Mouse (Mus musculus) liver, postnatal 0 days (tissue): ENCODE results near the gene Fam78b. TPM values are rescaled to one million over a fixed set of nuclear protein-coding genes. Genes with fewer than 3 reads are reported as not detected.

ENCODE experiments used
- ATAC-seq: fragments of 200-750 bp; cut with Nextera tagmentation; 2 replicates; pipeline ENCODE4 v1.8.0; 2017; ENCODE audit warnings: mild to moderate bottlenecking, moderate library complexity
- DNase-seq: peaks from one replicate; pipeline ENCODE4 v3.0.0-alpha.2; 2016
- H3K27ac ChIP-seq: fragments of 300-500 bp; sonication (generic); 2 replicates; pipeline ENCODE4 v1.5.1; 2014; ENCODE audit warnings: antibody characterized with exemption, moderate library complexity, mild to moderate bottlenecking, low read depth
- H3K27me3 ChIP-seq: fragments of 300-500 bp; sonication (generic); 2 replicates; pipeline ENCODE4 v1.6.1; 2014; ENCODE audit warnings: low read length, control low read depth, mixed read lengths; ENCODE audit not compliant: insufficient read depth
- H3K36me3 ChIP-seq: fragments of 300-500 bp; sonication (generic); replicated peaks from 2 replicates; pipeline ENCODE4 v1.6.1; 2014; ENCODE audit warnings: mild to moderate bottlenecking, control low read depth, low read length, moderate library complexity, mixed read lengths; ENCODE audit not compliant: insufficient read depth
- H3K4me1 ChIP-seq: fragments of 300-500 bp; sonication (generic); 2 replicates; pipeline ENCODE4 v1.6.1; 2014; ENCODE audit warnings: antibody characterized with exemption, mild to moderate bottlenecking, control low read depth; ENCODE audit not compliant: insufficient read depth
- H3K4me2 ChIP-seq: fragments of 300-500 bp; sonication (generic); 2 replicates; pipeline ENCODE4 v1.6.1; 2014; ENCODE audit warnings: low read depth, mild to moderate bottlenecking, low read length, moderate library complexity, mixed read lengths
- H3K4me3 ChIP-seq: fragments of 300-500 bp; sonication (generic); 2 replicates; pipeline ENCODE4 v1.5.1; 2014; ENCODE audit warnings: low read depth, low read length
- H3K9ac ChIP-seq: fragments of 300-500 bp; sonication (generic); replicated peaks from 2 replicates; pipeline ENCODE4 v1.6.1; 2014; ENCODE audit warnings: mild to moderate bottlenecking, moderate library complexity
- H3K9me3 ChIP-seq: fragments of 300-500 bp; sonication (generic); 2 replicates; pipeline ENCODE4 v1.6.1; 2016; ENCODE audit warnings: mild to moderate bottlenecking, control low read depth, low read length, mixed read lengths
- CTCF ChIP-seq: sonication (generic); IDR thresholded peaks from 2 replicates; pipeline ENCODE4 v1.5.1; 2016; ENCODE audit warnings: antibody characterized with exemption, low read depth
- EP300 ChIP-seq: IDR thresholded peaks from 2 replicates; pipeline ENCODE4 v1.6.1; 2016; ENCODE audit warnings: antibody characterized with exemption, low read depth, mild to moderate bottlenecking
- WGBS: fragments of 180-500 bp; shearing (Covaris S2); extraction: QIAGEN DNeasy Blood & Tissue Kit; methylation state at CpG from one replicate; pipeline ENCODE4 v1.1.7; 2014; ENCODE audit not compliant: insufficient replicate concordance; 5-methylcytosine and 5-hydroxymethylcytosine counted together
- polyA plus RNA-seq: library from polyadenylated mRNA; unstranded; fragments of >200 nt; fragmentation: Nextera tagmentation; extraction: Ambion mirVana; gene quantifications from 2 replicates; pipeline ENCODE4 v1.2.1, GENCODE M21; 2015

Gene Fam78b
- polyA plus RNA-seq, 1 experiment from 2014 or later: 0.07 TPM

- ATAC-seq (no peak), DNase-seq (no peak)
- 0 out of 2 replicates have a peak, but pooled peaks cover 8% of the 10 kb centered on the region for H3K27me3 ChIP-seq
- TF ChIP-seq EP300 (no peak), CTCF (no peak)
- no peak overlapping the region for H3K9ac ChIP-seq
- H3K4me1 ChIP-seq: no peaks in the 10 kb centered on the region; the same call in 1 of the 2 replicates
- H3K27ac ChIP-seq: no peak overlapping the region
- WGBS: 56% methylated on average over 8 of the region's 8 CpGs
- H3K4me2 ChIP-seq: no peak overlapping the region
- H3K9me3 ChIP-seq: no peaks in the 10 kb centered on the region
- no peak overlapping the region for H3K4me3 ChIP-seq
- H3K36me3 ChIP-seq: no peaks in the 10 kb centered on the region
These were observed 5.0 kb upstream of the Fam78b start for GRCm38 (mm10) chr1:166996250-166996649.

DNA sequence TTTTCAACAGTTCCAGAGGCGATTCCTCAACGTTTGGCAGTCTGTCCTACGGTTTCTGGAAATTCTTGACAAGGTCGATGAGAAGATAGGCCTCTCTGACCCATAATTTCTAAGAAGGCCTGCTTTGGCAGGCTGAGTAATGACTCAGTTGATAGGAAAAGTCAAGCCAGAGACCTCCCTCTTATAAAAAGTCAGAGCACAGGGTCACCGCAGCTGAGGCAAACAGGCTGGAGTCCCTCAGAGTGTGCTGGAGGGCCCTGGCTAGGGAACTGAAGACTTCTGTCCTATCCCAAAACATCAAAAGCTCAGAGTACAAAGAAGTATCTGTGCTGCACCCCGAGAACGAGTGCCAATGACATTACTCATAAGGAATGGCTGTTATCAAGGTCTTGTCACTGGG lies 4.4 kb upstream of the Fam78b start:
- no peak overlapping the region for H3K4me2 ChIP-seq
- TF ChIP-seq EP300 (no peak), CTCF (no peak)
- no peak overlapping the region for H3K9ac ChIP-seq
- H3K27ac ChIP-seq: no peak overlapping the region
- no peaks in the 10 kb centered on the region for H3K9me3 ChIP-seq
- DNase-seq (no peak), ATAC-seq (no peak)
- peaks cover 12% of the 10 kb centered on the region for H3K27me3 ChIP-seq
- no peaks in the 10 kb centered on the region for H3K36me3 ChIP-seq
- H3K4me1 ChIP-seq: no peaks in the 10 kb centered on the region; the same call in 1 of the 2 replicates
- no peak overlapping the region for H3K4me3 ChIP-seq
- WGBS: 62% methylated on average over 7 of the region's 7 CpGs

DNA sequence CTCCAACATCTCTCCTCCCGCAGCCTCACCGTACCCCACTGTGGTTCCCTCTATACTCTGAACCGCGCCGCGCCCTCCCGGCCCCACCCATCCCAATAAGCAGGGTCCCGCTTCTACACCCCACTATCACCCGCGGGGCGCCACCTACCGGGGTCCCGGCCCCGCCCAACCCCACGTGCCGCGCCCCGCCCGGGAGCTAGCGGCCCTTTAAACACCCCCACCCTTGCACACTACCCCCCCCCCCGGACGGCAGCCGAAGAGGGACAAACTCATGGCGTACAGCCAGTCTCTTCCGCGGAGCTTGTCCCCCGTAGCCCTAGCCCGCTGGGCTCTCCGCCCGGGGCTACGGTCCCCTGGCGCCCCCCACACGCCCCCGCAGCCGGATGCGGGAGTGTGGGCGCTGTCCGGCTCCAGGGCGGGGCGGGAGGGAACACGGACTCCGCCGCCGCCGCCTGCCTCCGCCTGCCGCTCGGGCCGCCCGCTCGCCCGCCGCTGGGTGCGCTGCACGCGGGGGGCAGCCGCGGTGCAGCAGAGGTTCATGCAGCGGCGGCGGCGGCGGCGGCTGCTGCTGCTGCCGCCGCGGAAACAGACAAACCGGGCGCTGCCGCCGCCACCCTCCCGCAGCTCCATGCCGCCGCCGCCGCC lies 566 bp upstream of the Fam78b start:
- peak; percentile 79 for ATAC-seq
- Histone ChIP-seq H3K4me3 (peak overlapping the region; percentile 66), H3K9ac (peak overlapping the region; percentile 63), H3K36me3 (no peaks in the 10 kb centered on the region), H3K4me1 (peaks cover 3% of the 10 kb centered on the region), H3K9me3 (no peaks in the 10 kb centered on the region), H3K27me3 (peaks cover 21% of the 10 kb centered on the region), H3K4me2 (peak overlapping the region; percentile 94), H3K27ac (no peak overlapping the region)
- TF ChIP-seq EP300 (no peak), CTCF (0 out of 2 replicates have a peak, but pooled peaks have one; percentile 3)
- DNase-seq: peak; percentile 79
- WGBS: under 1% methylated on average over 24 of the region's 76 CpGs

- peaks cover 21% of the 10 kb centered on the region for H3K27me3 ChIP-seq
- 2% methylated on average over 30 of the region's 30 CpGs for WGBS
- no peak for TF ChIP-seq CTCF
- no peak for TF ChIP-seq EP300
- peak overlapping the region; percentile 66 for H3K4me3 ChIP-seq
- ATAC-seq: no peak
- H3K36me3 ChIP-seq: no peaks in the 10 kb centered on the region
- H3K9me3 ChIP-seq: no peaks in the 10 kb centered on the region
- H3K4me2 ChIP-seq: peak overlapping the region; percentile 94
- DNase-seq: peak; percentile 15
- H3K9ac ChIP-seq: no peak overlapping the region
- peaks cover 3% of the 10 kb centered on the region for H3K4me1 ChIP-seq
- no peak overlapping the region for H3K27ac ChIP-seq
These were observed 748 bp downstream of the Fam78b start for GRCm38 (mm10) chr1:167001844-167002485.

DNA sequence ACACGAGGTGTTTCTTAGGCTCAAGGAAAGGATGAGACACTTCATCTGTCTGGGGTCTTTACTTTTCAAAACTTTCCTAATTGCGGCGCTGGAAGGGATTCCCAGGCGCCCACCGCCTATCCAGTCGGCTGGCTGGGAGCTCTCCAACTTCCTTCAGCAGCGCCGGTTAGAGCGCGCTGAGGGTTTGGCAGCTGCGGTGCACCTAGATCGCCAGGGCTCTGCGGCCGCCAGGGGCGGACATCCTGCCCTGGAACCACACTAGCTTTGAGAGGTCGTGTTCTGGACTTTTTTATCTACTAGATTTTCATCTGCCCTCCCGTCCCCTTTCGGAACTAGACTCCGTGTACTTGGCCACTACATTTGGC lies 1.3 kb downstream of the Fam78b start:
- Histone ChIP-seq H3K4me2 (peak overlapping the region; percentile 94), H3K27me3 (peaks cover 21% of the 10 kb centered on the region), H3K4me1 (peaks cover 3% of the 10 kb centered on the region), H3K4me3 (peak overlapping the region; percentile 66), H3K27ac (no peak overlapping the region), H3K9me3 (no peaks in the 10 kb centered on the region), H3K36me3 (no peaks in the 10 kb centered on the region), H3K9ac (no peak overlapping the region)
- DNase-seq (peak; percentile 34), ATAC-seq (no peak)
- no peak for TF ChIP-seq EP300
- peak; percentile 36 for TF ChIP-seq CTCF
- WGBS: 2% methylated on average over 19 of the region's 19 CpGs

- no peaks in the 10 kb centered on the region for H3K9me3 ChIP-seq
- ATAC-seq: no peak
- WGBS: 52% methylated on average over 2 of the region's 2 CpGs
- H3K4me1 ChIP-seq: peaks cover 3% of the 10 kb centered on the region
- peaks cover 20% of the 10 kb centered on the region for H3K27me3 ChIP-seq
- H3K27ac ChIP-seq: no peak overlapping the region
- TF ChIP-seq EP300 (no peak), CTCF (no peak)
- no peak overlapping the region for H3K4me2 ChIP-seq
- H3K36me3 ChIP-seq: no peaks in the 10 kb centered on the region
- DNase-seq: no peak
- no peak overlapping the region for H3K4me3 ChIP-seq
- no peak overlapping the region for H3K9ac ChIP-seq
These were observed 3.4 kb downstream of the Fam78b start for GRCm38 (mm10) chr1:167004621-167005020.
